Mouse (Mus musculus) adrenal gland (tissue): Measurements from ENCODE around the gene Efna4.

Experiments
- intact Hi-C: fragments of 180-260 bp; cut with DNase I; formaldehyde crosslinking; loops from one replicate; pipeline ENCODE4 v1.15.1; 2025
- long read RNA-seq, 2 experiments: library from polyadenylated mRNA; unstranded; transcript quantifications; one replicate each; pipeline ENCODE4 v2.0.0; 2020; ENCODE audit warnings: borderline replicate concordance in 1 of 2; ENCODE audit not compliant: insufficient replicate concordance in 1 of 2

Efna4 gene
- long read RNA-seq, experiment 1, partial matches to known transcripts: 0 of 2 reads
- long read RNA-seq, experiment 1, other reads (novel, unspliced or antisense): 0 of 2 reads
- long read RNA-seq, experiment 2: 0 reads

DNA sequence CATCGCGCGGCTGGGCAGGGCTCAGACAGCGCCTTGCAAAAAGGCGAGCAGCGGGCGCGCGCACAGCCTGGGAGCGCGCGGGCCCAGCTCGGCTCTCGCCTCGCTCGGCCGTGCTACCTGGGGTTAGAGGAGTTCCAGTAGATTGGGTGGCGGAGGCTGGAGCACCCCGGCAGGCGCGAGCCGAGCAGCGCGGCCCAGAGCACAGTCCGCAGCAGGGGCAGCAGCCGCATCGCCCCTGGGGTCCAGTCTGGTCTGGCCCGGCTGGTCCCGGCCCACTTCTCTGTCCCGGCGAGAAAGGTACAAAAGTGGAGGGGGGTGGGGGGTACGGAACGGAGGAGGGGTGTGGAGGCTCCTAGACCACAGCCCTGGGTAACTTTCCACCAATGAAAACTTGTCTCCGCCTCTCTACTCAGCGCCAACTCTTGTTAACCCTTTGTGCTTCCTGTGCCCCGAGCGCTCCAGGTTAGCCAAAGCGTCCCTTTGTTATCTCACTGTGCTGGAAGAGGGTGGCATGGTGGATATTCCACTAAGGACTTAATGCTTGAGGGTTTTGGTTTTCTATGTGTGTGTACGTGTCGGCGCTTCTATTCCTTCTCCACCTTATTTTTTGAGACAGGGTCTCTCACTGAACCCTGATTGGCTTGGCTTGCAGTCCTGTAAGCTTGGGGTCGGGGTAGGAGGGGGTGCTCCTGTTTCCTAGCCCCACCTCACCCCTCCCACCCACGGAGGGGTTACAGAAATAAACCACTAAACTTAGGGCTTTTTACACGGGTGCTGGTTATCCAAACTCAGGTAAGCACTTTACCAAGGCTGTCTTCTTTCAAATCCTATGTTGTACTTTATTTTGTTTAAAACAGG is at the start of gene Efna4:
Efna4 (minus strand) TSS at position 308 of the 858 bp plus-strand sequence.
- intact Hi-C loops: no loop called here

DNA sequence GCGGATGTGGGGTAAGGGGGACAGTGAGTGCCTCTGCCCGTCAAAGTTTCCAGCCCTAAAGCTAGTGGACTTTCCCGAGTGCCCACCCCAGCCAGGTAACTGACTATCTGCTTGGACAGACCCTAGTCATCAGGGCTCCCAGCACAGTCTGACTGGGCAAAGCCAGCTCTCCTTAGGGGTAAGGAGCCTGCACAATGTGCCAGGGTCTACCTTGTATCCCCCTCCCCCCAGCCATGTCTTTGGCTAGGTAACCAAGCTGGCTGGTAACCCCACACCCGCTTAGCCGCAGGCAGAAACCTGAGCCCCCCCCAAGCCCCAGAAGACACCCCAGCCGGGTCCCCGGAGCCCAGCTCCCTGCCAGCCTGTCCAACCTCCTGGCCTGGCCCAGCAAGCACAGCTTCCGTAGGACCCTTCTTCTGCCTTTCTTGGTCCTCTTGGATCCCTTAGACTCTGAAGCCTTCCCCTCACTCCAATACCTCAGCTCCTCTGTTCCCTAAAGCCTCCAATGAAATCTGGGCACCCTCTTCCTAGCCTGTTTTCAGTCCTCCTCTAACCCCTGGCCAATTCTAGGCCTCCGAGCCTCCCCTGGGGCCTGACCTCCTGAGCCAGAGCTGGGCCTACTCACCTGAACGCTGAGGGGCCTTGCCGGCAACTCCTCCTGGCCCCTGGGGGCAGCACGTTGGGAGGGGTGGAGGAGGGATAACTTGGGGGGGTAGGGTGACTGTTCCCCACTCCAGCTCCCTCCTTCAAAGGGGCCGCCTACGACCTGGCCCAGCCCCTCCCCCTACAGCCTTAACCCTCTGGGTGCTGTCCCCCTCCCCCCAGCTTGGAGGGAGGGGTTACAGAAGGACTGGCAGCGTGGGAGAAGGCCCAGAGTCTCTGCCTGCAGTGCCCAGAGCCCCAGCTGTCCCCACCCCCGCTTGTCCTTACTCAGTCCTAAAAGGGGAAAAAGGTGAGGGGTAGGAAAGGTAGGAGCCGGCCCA is 48.9 kb upstream of the Efna4 start:
- intact Hi-C loops: no loop called here

DNA sequence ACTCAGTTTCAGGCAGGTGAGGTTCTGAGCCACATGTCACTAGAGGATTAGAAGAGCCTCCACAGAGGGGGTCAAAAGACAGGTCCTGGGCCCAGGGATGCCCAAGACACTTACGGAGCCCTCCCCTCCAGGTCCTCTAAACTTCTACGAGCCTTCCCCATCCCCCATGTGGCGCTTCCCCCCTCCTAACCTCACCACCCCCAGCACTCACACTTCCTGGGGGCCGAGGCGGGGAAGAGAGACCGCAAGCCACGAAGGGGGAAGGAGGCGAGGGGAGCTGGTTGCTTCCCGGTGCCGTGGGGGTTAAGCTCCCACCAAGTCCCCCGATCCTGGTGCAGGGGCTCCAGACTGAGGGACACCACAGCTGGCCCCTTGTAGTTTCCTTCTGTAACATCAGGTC is 47.6 kb upstream of the Efna4 start:
- intact Hi-C loops: no loop called here

DNA sequence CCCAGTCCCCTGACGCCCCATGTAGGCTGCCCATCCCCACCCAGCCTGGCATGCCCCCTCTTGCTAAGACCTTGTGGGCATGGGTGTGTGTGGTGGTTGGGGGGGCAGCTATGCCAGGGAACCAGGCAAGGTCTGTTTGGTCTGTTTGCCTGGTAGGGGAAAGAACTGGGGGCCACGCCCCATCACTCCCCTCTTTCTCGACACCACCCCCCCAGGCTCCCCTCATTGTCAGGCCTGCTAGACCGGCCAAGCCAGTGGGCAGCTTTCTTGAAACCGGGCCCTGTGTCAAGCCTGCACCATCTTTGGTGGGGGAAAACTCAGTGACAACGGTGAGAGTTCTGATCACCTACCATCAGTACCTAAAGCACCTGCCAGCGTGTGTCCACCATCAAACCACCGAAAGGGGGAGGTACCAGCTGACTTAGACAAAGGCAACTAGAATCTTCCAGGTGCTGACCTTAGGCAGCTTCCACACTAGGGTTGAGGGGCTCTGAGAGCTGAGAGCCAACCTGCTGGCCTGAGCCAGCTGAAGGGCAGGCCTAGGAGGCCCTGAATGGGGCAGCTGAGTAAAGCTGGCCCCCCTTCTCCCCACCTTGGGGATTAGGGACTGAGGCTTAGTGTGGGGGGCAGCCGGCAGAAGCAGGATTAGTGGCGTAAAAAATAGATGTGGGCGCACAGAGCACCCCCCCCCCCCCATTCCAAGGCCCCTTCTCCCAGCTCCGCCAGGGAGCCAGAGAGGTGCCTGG is 46.7 kb upstream of the Efna4 start:
- intact Hi-C loops: no loop called here

DNA sequence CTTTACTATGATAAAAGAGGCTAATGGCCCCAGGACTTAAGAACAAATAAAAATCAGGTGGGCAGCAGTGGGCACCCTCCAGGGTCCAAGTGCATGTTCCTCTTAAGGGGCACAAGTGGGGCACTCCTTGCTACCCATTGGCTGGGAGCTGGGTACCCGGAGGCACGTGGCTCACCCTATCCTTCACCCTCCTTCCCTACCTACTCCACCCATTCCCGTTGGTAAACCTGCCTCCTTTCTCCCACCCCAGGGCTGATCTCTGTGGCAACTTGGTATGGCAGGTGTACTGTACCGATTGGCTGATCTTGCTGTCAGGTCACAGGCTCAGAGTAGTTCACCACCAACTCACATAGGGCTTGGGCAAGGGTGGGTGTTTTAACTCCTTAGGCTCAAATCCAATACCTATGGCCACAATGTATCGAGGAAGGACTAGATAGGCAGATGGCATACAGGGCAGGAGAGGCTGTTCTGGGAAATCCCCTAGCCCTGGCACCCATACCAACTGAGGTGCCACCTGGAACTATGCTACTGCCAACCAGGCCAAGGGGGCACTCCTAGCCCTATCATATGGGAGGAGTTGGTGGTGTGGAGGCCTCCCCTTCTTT is 45.9 kb upstream of the Efna4 start:
- intact Hi-C loops: no loop called here

DNA sequence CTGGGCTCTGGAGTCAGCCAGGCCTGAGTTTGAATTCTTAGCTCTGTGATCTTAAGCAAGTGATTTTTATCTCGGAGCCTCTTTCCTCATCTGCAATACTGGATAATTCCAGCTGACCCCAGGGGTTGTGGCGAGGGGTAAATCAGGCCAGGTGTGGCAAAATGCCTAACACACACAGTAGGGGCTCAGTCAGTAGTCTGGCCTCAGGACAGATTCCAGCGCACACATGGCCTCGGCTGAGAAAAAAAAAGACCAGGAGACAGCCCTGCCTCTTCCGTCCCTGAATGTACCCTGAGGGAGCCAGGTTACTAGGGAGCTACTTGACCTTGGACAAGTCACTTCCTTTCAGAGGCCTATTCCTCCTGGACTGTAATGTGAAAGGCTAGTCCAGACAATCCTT is 45.1 kb upstream of the Efna4 start:
- intact Hi-C loops: no loop called here

DNA sequence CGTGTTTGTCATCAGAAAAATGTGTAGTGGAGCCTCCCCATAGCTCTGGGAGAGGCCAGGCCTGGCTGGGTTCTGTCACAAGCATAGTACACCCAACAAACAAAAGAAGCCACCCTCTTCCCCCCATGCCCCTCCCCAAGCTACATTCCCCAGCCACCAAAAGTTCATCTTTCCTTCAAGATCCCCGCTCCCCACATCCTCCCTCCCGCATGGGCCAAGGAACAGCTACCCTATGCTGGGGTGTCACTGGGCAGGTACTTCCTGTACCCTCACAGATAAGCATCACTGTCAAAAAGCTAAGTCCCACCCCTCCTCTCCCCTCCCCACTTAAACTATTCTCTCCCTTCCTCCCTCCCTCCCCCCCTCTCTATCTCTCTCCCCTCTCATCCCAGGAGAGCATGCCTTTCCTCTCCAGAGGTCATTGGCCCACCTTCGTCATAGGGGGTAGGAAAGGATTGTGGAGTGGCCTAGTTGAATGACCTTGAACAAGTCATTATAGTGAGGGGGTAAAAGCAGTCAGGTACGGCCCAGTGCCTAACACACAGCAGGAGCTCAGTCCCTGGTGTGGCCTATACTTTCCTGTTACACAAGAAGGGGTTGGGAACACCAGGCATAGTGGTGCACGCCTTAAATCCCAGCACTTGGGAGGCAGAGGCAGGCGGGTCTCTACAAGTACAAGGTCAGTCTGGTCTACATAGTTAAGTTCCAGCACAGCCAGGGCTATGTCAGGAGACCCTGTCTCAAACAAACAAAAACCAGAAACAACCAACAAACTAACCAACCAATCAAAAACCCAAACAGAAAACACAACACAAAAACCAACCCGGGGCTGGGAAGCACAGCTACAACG is 44.4 kb upstream of the Efna4 start:
- intact Hi-C loops: no loop called here

DNA sequence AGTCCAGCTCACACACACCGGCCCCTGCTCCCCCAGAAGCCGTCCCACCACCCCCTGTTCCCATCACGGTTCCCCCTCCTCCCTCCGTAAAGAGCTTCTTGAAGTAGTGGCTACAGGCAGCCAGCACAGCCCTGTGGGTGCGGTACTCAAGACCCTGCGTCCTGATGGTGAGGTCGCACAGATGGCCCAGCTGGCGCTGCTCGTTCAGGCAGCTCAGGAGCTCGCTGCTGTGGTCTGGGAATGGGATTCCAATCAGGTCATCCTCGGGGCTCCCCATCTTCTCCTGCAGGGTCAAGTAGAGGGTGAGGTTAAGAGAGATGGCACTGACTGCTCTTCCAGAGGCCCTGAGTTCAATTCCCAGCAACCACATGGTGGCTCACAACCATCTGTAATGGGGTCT is 43.4 kb upstream of the Efna4 start:
- intact Hi-C loops: no loop called here

DNA sequence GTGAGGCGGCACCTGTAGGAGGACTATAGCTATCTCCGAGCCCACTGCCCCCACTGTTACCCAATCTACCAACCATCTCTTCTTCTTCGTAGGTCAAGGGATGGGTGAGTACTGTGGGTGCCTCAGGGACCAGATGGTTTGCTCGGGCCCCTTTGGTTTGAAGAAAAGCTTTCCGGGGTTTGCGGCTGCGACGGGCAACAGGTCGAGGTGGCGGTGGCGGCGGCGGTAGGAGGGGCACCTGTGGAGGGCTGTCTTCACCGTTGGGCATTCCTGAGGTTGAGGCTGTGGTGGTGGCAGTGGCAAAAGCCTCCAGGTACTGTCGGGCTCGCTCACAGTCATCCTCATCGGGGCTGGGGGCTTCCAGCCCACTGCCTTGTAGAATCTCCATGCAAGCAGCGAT is 42.9 kb upstream of the Efna4 start:
- intact Hi-C loops: no loop called here

DNA sequence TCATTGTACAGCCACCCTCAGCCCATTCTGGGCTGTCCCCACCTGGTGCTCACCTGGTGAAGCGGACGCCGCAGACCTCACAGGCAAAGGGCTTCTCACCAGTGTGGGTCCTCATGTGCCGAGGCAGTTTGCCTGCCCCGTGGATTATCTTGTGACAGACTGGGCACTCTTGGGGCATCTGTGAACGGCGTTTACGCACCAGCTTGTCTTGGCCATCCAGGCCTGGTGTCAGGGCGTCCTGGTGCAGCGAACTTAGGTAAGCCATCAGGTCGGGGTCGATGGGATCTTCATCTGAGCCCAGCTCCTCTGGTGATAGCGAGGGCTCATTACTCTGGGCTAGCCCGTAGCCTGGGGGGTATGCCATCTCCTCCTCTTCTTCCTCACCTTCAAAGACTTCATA is 42.5 kb upstream of the Efna4 start:
- intact Hi-C loops: no loop called here

DNA sequence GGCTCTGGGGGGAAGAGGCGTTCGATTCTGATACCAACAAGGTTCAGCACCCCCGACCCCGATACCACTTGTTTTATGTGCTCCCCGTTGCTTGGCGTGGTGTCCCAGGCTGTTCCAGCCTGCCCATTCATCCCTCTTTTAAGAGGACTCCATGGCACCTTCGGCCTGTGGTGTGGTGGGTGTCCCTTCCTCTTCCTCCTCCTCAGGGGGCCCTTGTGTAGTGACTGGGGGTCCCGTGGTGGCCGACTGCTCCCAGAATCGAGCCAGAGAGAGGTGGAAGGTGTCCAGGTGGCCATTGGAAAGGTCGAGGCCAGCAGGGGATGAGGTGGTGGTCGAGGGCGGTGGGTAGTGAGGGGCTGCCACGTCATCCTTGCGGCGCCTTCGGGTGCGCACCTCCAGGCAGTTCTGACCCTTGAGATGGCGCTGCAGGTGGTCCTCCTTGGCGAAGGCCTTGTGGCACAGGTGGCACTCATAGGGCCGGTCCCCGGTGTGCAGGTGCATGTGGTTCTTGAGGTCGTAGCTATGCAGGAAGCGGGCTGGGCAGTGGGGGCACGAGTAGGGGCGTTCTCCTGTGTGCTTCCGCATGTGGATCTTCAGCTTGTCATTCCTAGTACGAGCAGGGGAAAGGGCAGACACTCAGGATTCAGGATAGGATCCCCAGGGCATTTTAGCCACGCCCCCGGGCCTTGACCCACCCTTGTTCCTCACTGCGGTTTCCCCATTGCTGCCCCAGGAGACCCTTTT is 41.7 kb upstream of the Efna4 start:
- intact Hi-C loops: no loop called here

DNA sequence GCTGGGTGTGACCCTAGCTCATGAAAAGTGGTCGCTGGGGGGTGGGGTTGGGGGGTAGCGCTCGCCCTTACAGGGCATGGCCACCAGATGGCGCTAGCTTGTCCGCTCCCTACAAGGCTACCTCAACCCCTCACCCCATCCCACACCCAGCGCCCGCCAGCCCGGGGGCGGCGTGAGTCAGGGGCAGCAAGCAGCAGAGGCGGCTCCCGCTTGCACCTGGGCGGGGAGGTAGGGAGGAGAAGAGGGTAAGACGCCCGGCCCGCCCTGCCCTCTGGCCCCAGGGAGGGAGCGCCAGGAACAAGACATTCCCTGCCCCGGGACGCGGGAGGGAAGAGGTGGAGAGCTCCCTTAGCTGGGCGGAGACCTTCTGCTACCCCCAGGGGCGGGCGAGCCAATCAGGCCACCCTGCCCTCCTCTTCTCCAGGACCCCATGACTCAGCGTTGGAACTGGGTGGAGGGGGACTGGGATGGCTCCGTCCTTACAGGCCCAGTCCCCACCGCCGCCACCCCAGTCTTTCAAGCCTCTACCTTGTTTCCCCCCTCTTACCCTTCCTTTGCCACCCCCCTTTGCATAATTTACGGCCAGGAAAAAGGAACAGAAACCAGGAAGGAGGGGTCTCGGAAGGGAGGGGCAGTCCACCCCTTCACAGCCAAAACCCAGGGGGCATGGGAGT is 40.7 kb upstream of the Efna4 start:
- intact Hi-C loops: no loop called here

DNA sequence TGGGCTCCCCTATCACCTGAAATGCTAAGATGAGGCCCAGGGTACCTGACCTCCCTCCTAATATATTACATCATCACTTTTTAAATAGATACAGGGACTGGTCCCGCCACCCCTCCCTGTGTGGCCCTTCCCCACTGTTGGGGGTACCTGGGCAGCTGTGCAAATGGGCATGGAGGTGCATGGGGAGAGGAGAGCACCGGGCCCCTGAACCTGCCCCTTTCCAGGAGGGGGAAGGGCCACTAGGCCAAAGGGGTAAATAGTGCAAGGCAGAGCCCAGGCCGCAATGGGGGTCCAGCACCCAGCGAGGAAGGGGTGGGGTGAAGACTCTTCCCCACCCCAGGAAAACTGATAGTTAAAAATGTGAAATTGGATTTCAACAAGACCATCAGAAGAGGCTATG is 40.0 kb upstream of the Efna4 start:
- intact Hi-C loops: no loop called here

DNA sequence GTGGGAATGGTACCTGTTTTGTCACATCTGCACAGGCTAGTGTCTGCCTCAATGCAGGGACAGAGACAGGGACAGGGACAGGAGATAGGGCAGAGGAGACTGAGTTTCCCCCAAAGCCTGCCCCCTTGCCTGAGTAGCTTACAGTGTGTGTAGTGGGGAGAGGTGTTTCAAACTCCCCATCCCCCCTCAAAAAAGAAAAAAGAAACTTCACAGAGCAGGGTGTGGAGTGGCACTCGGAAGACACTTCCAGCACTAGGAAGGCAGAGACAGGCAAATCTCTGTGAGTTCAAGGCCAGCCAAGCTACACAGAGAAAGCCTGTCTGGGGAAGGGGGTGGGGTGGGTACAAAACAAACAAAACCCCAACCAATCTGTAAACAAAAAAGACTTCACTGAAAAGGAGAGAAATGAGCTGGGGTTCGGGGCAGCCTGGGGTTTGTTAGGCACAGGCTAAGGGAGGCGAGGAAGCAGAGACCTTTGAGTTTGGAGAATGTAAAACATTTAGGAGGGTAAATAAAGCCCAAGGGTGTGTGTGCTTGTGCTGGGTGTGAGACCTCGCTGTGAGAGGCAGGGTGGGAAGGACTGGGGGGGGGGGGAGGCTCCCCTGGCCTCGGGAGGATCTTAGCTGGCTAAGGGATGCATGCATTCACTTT is 35.9 kb upstream of the Efna4 start:
- intact Hi-C loops: no loop called here

DNA sequence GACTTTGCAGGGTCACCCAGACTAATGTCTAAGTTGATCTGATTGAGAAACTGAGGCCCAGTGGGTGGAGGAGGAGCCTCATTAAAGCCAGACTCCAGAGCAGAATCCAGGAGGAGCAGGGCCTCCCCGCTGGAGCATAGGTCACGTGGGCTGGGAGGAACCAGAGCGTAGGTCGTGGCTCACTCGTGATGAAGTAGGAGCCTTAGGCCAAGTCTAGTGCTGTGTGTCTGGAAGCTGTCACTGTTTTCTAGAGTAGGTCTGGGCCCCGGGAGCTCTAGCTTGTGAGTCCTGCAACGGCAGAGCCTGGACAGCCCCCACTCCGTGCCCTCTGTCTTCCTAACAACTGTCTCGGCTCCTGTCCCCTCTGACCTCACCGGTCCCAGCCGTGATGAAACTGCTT is 29.5 kb upstream of the Efna4 start:
- intact Hi-C loops: no loop called here

DNA sequence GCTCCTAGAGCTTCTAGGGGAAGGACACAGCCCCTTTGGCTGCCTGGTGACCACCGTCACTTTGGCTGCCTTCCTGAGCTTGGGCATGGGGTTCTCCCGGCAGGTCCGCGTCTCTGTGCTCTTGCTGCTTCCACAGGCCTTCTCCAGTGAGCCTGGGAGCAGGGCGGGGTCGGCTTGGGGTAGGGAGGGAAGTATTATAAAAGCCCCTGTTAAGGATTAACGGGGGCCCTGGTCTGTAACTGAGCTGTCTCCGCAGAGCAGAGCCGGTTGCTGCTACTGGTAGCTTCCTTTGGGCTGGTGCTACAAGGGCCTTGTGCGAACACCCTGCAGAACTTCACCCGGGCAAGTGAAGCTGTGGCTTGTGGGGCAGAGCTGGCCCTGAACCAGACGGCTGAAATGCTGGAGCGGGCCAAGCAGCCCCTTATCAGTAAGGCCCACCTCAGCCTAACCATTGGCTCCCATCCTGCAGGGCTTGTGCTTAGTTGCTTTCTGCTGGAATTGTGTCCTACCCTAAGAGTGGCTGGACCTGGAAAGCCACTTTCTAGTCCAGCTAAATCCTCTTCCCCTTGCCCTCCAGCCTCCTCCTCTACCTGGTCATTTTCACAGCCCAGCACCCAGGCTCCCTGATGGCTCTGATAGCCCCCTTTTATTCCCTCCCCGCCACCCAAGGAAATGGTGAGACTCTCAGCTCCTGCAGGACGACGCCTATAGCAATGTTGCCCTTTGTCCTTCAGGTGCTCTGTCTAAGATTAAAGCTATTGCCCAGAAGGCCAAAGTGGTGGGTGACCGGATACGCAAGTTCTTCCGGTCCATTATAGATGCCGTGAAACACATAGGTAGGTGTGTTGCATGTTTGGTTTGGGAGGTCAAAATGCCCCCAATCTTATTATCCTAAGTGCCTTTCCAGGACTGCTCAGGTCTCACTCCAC is 27.9 kb upstream of the Efna4 start:
- intact Hi-C loops: no loop called here

DNA sequence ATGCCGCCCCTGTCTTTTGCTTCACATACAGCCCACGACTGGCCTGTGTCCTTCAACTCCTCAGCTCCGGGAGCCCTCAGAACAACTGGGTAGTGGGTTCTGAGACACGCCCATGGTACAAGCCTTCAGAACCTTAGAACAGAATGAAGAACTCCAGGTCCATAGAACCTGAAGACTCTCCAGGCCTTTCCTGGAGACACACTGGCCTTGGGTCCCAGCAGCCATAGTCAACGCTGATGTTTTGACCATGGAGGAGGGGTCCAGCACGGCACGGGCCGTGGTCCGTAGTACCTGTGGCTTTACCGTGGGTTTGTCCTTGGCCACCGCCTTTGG is 27.3 kb upstream of the Efna4 start, which contains the start of gene Dcst1:
Dcst1 (minus strand) TSS at position 101 of the 333 bp plus-strand sequence.
- intact Hi-C loops: no loop called here
